Mouse (Mus musculus): ENCODE data around the gene Kmt5c.

Kmt5c gene

DNA sequence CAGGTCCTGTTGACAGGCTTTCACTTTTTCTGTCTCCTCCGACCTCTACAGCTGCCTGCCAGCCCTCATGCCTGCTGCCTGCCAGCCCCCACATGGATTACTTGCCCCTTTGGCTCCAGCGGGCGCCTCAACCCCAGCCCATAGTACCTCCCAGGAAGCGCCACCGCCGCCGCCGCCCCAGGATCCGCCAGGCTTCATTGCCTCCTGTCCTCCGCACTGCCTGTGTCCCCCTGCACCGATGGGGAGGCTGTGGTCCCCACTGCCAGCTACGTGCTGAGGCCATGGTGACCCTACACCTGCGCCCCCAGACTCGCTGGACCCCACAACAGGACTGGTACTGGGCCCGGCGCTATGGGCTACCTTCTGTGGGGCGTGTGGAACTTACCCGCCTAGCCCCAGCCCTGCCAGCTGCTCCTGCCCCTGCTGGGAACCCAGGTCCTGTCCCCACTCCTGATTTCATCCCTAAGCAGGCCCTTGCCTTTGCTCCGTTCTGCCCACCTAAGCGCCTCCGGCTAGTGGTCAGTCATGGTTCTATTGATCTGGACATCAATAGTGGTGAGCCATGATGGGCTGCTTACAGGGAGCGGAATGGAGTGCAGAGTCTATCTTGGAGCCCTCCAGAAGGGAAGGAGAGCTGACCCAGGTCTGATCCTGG lies 6.5 kb downstream of the Kmt5c start:
- DNase-seq (ENCODE audit: low read depth, low spot score) = no peak

DNA sequence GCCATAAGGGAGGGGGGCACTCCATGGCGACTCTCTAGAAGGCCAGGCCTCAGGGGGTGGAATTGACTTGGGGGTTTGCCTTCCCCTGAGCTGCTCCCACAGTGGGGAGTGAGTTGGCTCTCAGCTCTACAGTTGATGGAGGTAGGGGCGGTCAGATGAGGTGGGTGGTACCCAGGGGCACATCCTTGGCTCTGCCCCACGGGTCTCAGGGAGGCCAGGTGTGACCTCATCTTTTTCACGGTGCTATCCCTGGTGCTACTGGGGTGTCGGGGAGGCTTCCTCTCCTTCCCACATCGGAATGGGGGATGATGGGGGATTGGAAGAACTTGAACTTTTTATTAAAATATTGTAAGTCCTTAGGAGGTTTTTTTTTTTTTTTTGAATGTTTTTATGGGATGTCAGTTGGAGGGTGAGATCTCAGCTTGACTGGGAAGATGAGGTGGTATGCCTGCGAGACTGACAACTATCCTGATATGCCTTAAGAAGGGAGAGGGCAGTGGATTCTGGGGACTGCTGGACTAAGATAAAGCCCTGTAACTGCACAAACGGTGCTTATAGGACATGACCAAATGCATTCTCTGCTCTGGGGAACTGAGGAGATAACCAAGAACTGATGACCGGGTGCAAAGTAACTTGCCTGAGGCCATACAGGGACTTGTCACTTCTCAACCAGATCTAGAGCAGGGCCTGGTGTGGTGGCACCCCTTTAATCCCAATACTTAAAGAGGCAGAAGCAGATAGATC lies 7.4 kb downstream of the Kmt5c start:
- no peak for DNase-seq (ENCODE audit: low read depth, low spot score)

DNA sequence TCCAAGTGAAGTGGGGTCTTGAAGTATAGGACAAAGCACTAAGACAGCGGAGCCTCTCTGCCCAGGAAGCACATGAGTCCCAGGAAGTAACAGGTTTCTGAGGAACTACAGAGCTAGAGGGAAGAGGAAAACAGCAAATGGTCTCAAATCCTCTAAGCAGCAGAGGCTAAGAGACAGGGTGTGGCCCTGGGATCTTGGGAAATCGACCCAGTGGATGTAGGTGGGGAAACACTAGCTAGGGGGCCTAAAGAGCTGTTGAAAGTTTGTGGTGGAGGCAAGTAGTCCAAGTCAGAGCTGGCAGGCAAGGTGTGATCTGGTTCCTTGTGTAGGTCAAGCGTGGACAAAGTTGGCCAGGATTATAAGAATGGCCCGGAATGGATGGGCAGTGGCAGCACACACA lies 8.4 kb downstream of the Kmt5c start:
- no peak for DNase-seq (ENCODE audit: low read depth, low spot score)

DNA sequence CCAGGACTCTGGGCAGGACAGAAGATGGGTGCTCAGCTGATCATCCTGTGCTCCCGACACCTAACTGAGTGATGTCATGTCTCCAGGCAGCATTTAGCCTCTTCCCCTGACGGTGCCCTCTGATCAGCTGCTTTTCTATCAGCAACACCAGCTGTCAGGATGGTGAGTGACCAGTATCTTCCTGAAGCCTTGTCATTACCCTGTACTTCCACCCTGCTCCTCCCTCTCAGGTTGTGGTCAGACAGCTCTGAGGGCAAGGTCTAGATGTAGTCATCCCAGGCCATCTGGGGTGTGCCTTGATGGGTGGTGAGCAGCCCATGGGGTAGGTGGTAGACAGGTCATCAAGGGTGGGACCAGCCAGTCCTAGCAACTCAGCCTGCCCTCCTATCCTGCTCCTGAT lies 9.3 kb downstream of the Kmt5c start:
- DNase-seq (ENCODE audit: low read depth, low spot score) = no peak

DNA sequence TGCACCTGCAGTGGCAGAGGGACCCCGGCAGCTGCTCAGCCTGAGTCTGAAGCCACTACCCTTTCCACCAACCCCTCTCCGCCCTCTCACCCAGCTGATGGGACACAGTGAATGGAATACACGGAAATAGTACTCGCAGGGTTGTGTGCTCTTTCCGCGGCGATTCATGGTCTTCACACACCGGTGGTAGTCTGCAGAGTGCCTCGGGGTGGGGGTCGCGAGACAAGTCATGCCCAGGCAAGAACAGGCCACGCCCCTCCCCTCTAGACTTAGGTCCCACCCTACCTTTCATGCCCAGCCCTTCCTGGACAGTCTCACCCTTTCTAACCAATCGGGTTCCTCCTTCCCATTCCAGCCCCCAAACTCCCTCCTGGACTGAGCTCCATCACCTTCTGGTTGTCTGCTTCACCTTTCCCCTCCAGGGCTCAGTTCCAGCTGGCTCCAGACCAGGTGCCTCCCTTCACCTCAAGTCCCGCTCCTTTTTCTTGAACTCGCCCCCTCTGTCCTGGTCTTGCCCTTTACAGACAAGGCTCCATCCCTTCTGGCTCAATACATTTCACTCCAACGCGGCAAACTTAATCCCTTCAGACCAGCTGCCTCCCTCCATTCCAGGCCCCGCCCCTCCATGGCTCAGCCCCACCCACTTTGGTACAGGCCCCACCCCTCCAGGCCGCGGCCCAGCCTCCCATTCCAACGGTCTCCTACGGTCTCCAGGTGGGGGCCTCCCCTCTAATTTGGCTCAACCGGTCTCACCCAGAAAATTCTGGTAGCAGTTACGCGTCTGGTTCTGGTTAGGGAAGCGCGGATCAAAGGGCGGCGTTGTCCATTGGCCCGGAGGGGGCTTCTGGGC lies 12.3 kb downstream of the Kmt5c start:
- peak; percentile 35 for DNase-seq (ENCODE audit: low read depth, low spot score)

DNA sequence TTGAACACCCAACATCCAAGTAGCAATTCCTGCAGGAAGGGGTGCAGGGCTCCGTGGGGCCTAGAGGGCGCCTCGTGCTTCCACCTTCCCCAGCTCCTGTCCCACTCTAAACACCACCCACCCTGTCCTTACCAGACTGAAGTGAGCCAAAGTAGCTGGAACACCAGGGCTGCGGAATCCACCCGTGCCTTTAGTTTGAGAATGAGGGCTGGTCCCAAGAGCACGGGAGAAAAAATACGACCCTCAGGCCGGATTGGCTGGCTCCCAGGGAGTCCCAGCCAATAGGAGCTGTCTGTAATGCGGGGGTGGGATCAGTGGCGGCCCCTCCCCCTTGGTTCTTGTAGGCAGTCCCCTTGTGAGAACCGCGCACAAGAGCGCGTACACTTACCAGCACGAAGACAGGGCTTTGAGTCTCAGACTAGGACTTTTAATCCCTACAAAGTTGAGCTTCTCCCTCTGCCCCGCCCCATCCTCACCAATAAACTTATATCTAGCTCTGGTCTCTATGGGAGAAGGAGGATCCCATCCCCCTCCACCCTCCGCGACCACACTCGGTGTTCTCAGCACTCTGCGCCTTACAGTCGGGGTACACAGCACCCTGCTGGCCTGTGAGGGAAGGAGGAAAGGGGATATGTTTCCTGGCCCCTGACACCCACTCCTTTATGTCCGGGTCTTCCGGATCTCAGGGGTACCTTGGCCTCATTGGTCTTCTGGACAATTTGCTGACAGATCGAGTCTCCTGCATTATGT lies 13.1 kb downstream of the Kmt5c start, which contains the start of gene Cox6b2:
Cox6b2 (minus strand) TSS at position 274 of the 750 bp plus-strand sequence.
- peak; percentile 51 for DNase-seq (ENCODE audit: low read depth, low spot score)

DNA sequence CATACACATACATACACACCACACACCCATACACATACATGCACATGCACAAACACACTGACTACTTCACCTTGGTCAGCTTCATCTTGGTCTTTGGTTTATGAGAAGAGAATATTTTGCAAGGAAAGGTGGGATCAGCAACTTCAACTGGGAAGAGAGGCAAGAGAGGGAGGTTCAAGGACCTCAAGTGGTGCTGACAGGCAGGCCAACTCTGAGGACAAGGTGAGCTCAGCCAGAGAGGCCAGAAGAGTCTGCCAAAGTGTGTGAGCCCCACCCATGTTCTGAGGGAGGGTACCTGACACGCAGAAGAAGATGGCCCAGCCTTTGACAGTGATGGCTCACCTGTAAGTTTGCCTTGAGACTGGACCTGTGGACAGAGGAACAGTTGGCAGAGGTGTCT lies 19.8 kb downstream of the Kmt5c start:
- DNase-seq (ENCODE audit: low read depth, low spot score) = no peak

DNA sequence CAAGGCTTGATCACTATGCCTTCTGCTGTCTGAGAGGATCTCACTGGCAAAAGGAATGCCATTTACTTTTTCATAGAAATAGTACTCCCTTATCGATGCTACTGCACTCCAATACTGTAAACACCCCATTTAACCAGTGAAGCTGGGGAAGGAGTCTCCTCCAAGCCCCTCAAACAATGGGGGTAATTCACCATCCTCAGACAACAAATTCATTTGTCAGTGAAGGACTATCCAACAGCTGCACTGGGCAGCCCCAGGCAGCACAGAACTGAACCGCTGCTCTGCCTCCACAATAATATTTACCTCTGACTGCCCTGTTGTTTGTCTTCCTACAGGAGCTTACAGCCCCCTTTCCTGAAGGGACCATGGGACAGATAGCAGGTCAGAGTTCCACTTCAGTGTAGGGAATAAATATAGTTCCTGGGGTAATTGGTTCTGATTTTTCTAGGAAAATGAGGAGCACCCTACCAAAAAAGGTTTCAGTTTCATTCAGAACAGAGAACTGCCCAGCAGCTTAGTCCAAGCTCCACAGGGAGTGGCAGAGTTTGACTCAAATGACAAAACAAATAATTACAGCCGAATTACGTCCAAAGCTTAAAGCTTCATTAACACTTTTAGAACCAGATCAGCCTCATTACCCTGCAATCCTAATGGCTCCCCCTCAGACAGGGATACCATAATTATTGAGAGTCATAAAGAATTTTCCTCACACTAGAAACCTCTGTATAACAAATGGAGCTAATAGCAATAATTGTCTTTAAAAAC lies 25.2 kb downstream of the Kmt5c start:
- DNase-seq (ENCODE audit: low read depth, low spot score) = no peak

DNA sequence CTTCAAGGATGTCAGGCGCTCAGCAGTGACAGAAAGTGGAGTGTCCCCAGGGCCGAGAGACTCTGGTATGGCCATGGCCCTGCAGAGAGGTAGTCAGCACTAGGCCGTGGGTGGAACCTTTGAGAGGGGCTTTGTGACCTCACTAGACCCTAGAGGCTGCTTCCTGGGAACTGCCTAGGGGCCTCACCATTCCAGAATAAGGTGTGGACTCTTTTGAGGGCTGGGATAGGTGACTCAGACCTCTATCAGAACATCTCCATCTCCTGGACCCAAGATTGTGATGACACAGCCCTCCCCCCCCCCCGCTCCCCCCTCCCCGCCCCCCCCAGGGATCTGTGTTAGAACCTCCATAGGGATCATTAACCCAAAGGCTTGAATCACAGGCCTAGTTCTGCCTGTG lies 31.3 kb downstream of the Kmt5c start, which contains the start of gene Fam71e2:
Fam71e2 (minus strand) TSS at position 101 of the 400 bp plus-strand sequence.
- no peak for DNase-seq (ENCODE audit: low read depth, low spot score)

DNA sequence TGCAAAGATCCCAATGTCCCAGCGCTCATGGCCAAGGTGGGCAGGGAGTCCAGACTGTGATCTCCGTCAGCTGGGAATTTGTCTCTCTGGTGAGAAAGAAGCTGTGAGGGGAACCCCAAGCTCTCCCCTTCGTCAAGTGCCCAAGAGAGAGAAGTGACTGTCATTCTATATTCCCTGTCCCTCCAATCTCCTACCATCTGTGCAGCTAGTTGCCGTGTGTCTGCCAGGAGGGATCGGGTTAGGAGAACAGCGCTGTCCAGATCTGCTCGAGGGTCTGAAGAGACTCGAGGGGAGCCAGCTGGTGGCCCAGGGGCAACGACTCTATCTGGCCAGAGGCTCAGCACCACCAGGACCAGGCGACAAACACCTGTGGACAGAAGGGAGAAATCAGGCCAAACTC lies 36.2 kb downstream of the Kmt5c start:
- no peak for DNase-seq (ENCODE audit: low read depth, low spot score)

DNA sequence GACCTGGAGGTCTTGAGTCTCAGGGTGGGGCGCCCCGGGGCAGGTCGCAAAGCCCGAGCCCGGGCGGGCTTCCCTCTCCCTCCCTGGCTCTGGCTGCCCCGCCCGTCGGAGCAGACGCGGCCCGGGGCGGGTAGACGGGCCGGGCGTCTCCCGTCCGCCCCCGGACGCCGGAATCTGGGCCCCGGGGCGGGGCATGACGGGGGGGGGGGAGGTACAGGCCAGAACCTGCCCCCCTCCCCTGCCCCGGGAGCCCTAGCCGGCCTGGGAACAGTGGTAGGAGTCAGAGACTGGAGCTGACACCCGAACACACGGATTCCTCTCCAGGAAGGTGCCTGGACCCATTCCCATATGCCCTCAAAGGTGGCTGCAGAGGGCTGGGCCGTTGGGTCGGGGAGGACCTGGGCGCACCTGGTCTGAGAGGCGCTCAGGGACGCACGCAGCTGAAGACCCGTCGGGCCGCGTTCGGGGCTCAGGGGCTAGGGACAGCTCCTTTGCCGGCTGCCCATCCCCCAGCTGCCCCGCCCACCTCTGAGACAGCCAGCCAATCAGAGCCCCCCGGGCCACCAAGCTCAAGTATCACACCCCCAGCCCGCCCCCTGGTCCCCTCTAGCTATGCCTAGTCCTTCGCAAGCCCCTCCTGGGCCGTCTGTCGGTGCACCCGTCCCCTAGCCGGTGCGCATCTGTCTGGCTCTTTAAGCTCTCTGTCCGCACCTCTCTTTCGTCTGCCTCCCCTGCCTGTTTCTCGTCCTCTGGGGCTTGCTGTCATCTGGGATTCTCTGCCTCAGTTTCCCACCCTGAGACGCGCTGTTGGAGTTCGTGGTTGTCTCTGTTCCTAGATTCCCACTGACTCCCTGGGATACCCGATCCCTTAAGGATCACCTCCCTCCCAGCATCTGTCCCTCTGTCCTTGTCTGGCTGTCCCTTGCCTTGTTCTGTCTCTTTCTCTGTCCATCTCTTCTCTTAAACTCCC lies 37.2 kb downstream of the Kmt5c start:
- no peak for DNase-seq (ENCODE audit: low read depth, low spot score)

DNA sequence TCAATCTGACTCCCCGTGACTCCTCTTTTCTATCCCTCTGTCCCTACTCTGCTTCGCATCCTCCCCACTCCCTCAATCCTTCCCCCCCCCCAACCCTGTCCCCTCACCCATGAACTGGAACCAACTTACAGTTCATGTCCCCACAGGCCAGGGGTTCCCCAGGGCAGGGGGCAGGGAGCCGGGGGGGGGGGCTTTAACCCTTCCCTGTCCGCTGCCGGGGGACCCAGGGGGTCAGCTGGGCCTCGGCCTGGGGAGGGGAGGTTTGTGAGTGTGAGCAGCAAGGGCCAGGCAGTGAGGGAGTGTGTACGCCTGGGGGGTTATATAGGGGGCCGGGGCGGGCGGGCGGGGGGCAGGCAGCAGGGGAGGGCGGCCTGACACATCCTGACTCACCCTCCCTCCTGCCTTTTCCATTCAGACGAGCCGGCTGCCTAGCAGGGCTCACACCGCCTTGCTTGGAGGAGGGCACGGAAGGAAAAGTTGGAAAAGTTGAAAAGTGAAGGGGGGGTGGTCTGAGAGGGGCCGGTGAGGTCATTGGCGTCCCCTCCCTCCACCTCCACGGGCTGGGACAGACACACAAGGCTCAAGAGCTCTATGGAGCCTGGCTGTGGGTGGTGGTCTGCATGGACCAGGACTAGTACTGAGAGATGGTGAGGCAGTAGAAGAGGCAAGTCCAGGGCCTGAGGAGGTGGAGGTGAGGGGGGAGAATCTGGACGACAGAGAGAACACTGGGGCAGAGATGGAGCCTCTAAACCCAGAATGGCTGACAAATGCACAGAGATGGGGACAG lies 38.1 kb downstream of the Kmt5c start:
- no peak for DNase-seq (ENCODE audit: low read depth, low spot score)

DNA sequence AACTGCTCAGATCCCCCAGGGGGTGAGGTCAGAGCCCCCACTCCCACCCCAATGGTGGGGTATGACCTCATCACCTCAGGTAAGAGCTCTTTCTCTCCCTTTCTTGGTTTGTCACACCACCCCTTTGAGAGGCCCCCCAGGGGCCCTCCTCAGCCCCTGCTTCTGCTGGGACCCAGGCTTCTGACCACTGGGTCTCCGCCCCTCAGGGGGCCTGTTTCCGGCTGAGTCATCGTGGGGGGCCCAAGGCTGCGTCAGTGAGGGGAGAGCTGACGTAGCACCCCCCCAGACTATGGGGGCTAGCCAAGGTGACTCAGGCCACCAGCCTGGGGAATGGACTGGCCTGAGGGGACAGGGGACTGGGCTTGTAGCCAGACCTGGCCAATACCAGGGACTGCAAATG lies 40.0 kb downstream of the Kmt5c start:
- no peak for DNase-seq (ENCODE audit: low read depth, low spot score)

DNA sequence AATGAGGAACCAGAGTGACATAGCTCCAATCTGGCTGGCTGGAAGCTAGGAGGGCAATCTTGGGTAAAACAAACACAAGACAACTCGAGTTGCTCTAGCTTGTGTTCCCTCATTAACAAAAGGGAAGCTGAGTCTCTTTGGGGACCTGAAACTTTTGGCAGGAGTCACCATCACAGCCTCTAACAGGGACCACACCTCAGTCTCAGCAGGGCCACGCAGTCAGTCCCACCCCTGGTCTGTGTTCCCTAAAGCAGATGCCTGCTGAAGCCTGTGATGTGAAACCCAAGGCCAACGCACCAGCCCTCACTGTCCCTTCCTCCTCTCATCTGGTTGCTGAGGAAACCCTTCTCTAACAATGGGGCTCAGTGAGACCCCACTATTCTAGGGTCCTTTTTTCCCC lies 42.2 kb downstream of the Kmt5c start:
- DNase-seq (ENCODE audit: low read depth, low spot score) = no peak

DNA sequence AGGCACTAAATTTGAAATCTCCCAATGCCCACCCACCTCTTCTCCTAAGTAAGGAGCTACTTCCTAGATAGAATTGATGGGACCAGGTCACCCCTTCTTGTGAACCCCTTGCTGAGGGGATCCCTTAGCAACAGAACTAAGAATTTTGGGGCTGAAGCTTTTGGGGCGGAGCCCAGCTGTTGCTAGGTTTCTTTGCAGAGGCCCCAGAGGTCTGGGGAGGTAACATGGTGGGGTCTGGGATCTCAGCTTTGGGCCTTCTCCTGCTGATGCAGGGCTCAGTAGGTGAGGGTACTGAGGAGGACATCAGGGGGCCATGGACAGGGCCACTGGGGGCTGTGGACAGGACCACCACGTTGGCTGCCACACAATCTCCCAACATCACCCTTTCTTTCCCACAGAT lies 42.8 kb downstream of the Kmt5c start, which contains the start of the genes Il11 and Tmem190:
Il11 (minus strand) TSS at position 101 of the 400 bp plus-strand sequence.
Tmem190 (plus strand) TSS at position 179 of the 400 bp plus-strand sequence.
- DNase-seq (ENCODE audit: low read depth, low spot score) = no peak

DNA sequence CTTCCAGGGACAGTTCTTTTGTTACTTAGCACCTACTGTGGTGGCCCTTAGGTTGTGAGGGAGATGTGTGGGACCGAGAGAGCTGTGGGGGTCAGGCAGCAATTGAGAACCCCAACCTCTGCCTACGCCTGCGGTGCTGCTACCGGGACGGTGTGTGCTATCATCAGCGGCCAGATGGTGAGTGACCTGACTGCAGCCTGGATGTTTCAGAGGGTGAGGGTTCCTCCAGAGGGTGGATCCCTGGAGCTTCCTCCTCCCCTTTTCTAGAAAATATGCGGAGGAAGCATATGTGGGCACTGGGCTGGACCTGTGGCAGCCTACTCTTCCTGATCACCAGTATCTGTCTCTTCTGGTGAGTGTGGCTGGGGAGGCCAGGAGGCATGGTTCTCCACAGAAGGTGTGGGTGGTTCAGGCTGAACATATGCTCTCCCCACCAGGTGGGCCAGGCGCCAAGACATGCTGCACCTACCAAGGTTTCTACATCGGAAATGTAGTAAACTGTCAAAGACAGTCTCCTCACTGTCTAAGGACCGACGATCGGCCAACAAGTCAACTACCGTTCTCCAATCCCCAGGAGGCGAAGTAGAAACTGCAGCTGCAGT lies 43.9 kb downstream of the Kmt5c start:
- no peak for DNase-seq (ENCODE audit: low read depth, low spot score)

DNA sequence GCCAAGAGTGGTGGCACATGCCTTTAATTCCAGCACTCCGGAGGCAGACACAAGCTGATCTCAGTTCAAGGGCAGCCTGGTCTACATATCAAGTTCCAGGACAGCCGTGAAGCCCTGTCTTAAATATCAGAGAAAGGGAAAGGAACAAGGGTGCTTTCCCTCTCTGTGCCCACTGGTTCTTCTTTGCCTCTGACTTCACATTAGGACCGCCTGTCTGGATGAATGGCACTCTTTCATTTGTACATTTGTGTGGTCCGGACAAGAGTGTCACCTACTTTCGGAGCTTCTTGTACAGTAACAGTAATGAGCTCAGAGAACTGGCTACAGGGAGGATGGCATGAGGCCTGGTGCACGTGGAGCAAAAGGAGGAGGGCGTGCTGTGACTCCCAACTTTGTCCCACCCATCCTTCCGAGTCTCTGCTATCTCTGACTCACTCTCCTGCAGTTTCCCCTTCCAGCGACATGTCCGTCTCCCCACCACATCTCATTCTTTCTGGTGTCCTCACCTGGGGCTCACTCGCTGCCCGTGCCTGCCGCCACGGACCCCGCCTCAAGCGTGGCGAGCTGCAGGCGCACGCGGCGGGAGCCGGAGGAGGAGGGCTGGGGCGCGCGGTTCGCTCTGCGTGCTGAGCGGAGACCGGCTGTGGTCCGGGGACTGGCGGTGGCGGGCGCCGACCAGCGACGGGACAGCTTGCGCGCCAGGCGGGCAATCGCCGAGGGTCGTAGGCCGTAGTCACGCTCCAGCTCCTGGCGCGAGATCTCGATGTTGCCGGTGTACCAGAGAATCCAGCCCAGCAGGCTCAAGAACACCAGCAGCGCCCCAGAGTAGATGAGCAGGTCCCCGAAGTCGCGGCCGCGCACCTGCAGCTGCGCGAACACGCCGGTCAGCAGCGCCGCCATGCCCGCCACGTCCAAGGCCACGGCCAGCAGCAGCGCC lies 48.9 kb downstream of the Kmt5c start:
- DNase-seq (ENCODE audit: low read depth, low spot score) = no peak

All from retina, postnatal 7 days (tissue).